Mouse (Mus musculus): ENCODE measurements around the gene 1700016H13Rik. TPM values are rescaled to one million over a fixed set of nuclear protein-coding genes. Genes with fewer than 3 reads are reported as not detected.

Gene 1700016H13Rik
- total RNA-seq, 1 experiment = 0.18 TPM

GRCm38 (mm10) chr5:103690190-103690589, 34.4 kb upstream of the 1700016H13Rik start:
- Histone ChIP-seq H3K4me3 (ENCODE audit: insufficient read depth in 1 of 2, low read depth in 1 of 2, low read length in 2 of 2, poor library complexity in 1 of 2, severe bottlenecking in 1 of 2) (no peak overlapping the region), H3K9me3 (ENCODE audit: control insufficient read depth, insufficient read depth, low read depth, low read length) (no peaks in the 10 kb centered on the region), H3K9ac (ENCODE audit: insufficient read depth, low read depth, low read length, poor library complexity, severe bottlenecking) (no peak overlapping the region), H3K4me1 (ENCODE audit: control insufficient read depth in 2 of 2, insufficient read depth in 2 of 2, low read length in 2 of 2, poor library complexity in 1 of 2) (no peaks in the 10 kb centered on the region), H3K36me3 (ENCODE audit: control insufficient read depth, insufficient read depth, low read length, poor library complexity, severe bottlenecking) (no peaks in the 10 kb centered on the region), H3K27ac (ENCODE audit: insufficient read depth, low read depth, low read length, poor library complexity, severe bottlenecking) (no peak overlapping the region)
- in situ Hi-C loops (cut with MboI; ENCODE audit: low sequenced_read_pairs in 2 of 2, unreplicated experiment in 2 of 2) = no loop called here
- TF ChIP-seq ZC3H11A (IDR thresholded peaks at IDR 0.05; ENCODE audit: borderline replicate concordance, low read depth, low read length) (no peak), MAFK (IDR thresholded peaks at IDR 0.05; ENCODE audit: insufficient read depth, low read depth, low read length) (no peak), ZNF384 (IDR thresholded peaks at IDR 0.05; ENCODE audit: low read depth, low read length) (no peak), HCFC1 (IDR thresholded peaks at IDR 0.05; ENCODE audit: borderline replicate concordance, insufficient read depth, low read length) (no peak), CHD2 (IDR thresholded peaks at IDR 0.05; ENCODE audit: low read depth, low read length) (no peak)
- DNase-seq (ENCODE audit: low read depth, low spot score) = no peak

DNA sequence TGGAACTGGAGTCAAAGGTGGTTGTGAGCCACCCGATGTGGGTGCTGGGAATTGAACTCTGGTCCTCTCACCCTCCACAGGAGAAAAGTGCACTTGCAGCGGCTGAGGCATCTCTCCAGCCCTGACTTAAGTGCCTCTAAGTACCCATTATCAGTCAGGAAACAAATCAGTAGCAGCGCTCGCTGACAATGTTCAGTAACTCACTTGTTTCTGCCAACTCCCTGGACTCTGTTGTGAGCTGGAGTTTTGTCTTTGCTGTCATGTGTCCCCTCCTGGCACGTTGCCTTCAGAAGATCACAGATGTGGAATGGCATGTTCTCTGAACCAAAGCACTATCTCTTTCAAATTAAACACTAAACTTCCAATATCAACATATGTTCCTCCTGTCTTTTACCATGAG, 33.8 kb upstream of the 1700016H13Rik start:
- Histone ChIP-seq H3K4me1 (ENCODE audit: control insufficient read depth in 2 of 2, insufficient read depth in 2 of 2, low read length in 2 of 2, poor library complexity in 1 of 2) (no peaks in the 10 kb centered on the region), H3K36me3 (ENCODE audit: control insufficient read depth, insufficient read depth, low read length, poor library complexity, severe bottlenecking) (no peaks in the 10 kb centered on the region), H3K4me3 (ENCODE audit: insufficient read depth in 1 of 2, low read depth in 1 of 2, low read length in 2 of 2, poor library complexity in 1 of 2, severe bottlenecking in 1 of 2) (no peak overlapping the region), H3K27ac (ENCODE audit: insufficient read depth, low read depth, low read length, poor library complexity, severe bottlenecking) (no peak overlapping the region), H3K9me3 (ENCODE audit: control insufficient read depth, insufficient read depth, low read depth, low read length) (no peaks in the 10 kb centered on the region), H3K9ac (ENCODE audit: insufficient read depth, low read depth, low read length, poor library complexity, severe bottlenecking) (no peak overlapping the region)
- DNase-seq (ENCODE audit: low read depth, low spot score) = no peak
- TF ChIP-seq ZNF384 (IDR thresholded peaks at IDR 0.05; ENCODE audit: low read depth, low read length) (no peak), HCFC1 (IDR thresholded peaks at IDR 0.05; ENCODE audit: borderline replicate concordance, insufficient read depth, low read length) (no peak), CHD2 (IDR thresholded peaks at IDR 0.05; ENCODE audit: low read depth, low read length) (no peak), MAFK (IDR thresholded peaks at IDR 0.05; ENCODE audit: insufficient read depth, low read depth, low read length) (no peak), ZC3H11A (IDR thresholded peaks at IDR 0.05; ENCODE audit: borderline replicate concordance, low read depth, low read length) (no peak)
- in situ Hi-C loops (cut with MboI; ENCODE audit: low sequenced_read_pairs in 2 of 2, unreplicated experiment in 2 of 2) = loop anchor here in 1 of 2 experiments (10.0 kb wide), 1 partner anchor 135 kb away; no protein-coding TSS in a partner anchor

- no peak overlapping the region for H3K27ac ChIP-seq (ENCODE audit: insufficient read depth, low read depth, low read length, poor library complexity, severe bottlenecking)
- no peak overlapping the region for H3K4me3 ChIP-seq (ENCODE audit: insufficient read depth in 1 of 2, low read depth in 1 of 2, low read length in 2 of 2, poor library complexity in 1 of 2, severe bottlenecking in 1 of 2)
- no peak overlapping the region for H3K9ac ChIP-seq (ENCODE audit: insufficient read depth, low read depth, low read length, poor library complexity, severe bottlenecking)
- H3K4me1 ChIP-seq (ENCODE audit: control insufficient read depth in 2 of 2, insufficient read depth in 2 of 2, low read length in 2 of 2, poor library complexity in 1 of 2) = peaks cover 1 to 8% of the 10 kb centered on the region in 2 experiments; a peak in 3 of 4 replicates
- in situ Hi-C loops (cut with MboI; ENCODE audit: low sequenced_read_pairs in 2 of 2, unreplicated experiment in 2 of 2) = loop anchor here in 1 of 2 experiments (10.0 kb wide), 1 partner anchor 143 kb away; no protein-coding TSS in a partner anchor
- H3K36me3 ChIP-seq (ENCODE audit: control insufficient read depth, insufficient read depth, low read length, poor library complexity, severe bottlenecking) = no peaks in the 10 kb centered on the region
- H3K9me3 ChIP-seq (ENCODE audit: control insufficient read depth, insufficient read depth, low read depth, low read length) = no peaks in the 10 kb centered on the region
- DNase-seq (ENCODE audit: low read depth, low spot score) = no peak
- TF ChIP-seq ZNF384 (IDR thresholded peaks at IDR 0.05; ENCODE audit: low read depth, low read length) (no peak), MAFK (IDR thresholded peaks at IDR 0.05; ENCODE audit: insufficient read depth, low read depth, low read length) (no peak), HCFC1 (IDR thresholded peaks at IDR 0.05; ENCODE audit: borderline replicate concordance, insufficient read depth, low read length) (no peak), CHD2 (IDR thresholded peaks at IDR 0.05; ENCODE audit: low read depth, low read length) (no peak), ZC3H11A (IDR thresholded peaks at IDR 0.05; ENCODE audit: borderline replicate concordance, low read depth, low read length) (no peak)
Observed at GRCm38 (mm10) chr5:103681824-103682223, 26.0 kb upstream of the 1700016H13Rik start.

DNA sequence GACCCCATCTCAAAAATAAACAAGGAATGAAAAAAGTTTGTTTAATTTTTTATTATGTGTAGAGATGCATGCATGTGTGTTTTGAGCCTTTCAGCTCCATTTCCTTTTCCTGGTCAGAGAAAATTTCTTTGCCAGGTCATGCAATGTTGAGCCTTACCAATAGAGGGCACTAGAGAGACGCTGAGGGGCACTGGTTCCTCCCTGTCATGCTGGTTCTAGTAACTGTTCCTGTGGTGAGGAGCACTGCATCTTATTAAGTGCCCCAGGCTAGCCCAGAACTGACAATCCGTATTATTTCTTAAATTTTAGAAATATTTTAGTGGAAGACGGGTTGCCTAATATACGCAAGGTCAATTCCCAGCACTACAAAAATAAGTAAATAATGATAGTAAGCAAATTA, 24.6 kb upstream of the 1700016H13Rik start:
- peaks cover 1 to 8% of the 10 kb centered on the region in 2 experiments; a peak in 3 of 4 replicates for H3K4me1 ChIP-seq (ENCODE audit: control insufficient read depth in 2 of 2, insufficient read depth in 2 of 2, low read length in 2 of 2, poor library complexity in 1 of 2)
- in situ Hi-C loops (cut with MboI; ENCODE audit: low sequenced_read_pairs in 2 of 2, unreplicated experiment in 2 of 2) = loop anchor here in 1 of 2 experiments (10.0 kb wide), 1 partner anchor 144 kb away; no protein-coding TSS in a partner anchor
- no peak overlapping the region for H3K9ac ChIP-seq (ENCODE audit: insufficient read depth, low read depth, low read length, poor library complexity, severe bottlenecking)
- no peaks in the 10 kb centered on the region for H3K36me3 ChIP-seq (ENCODE audit: control insufficient read depth, insufficient read depth, low read length, poor library complexity, severe bottlenecking)
- no peak overlapping the region for H3K27ac ChIP-seq (ENCODE audit: insufficient read depth, low read depth, low read length, poor library complexity, severe bottlenecking)
- H3K4me3 ChIP-seq (ENCODE audit: insufficient read depth in 1 of 2, low read depth in 1 of 2, low read length in 2 of 2, poor library complexity in 1 of 2, severe bottlenecking in 1 of 2) = no peak overlapping the region
- DNase-seq (ENCODE audit: low read depth, low spot score) = peak; percentile 75
- TF ChIP-seq ZC3H11A (IDR thresholded peaks at IDR 0.05; ENCODE audit: borderline replicate concordance, low read depth, low read length) (peak; percentile 74), CHD2 (IDR thresholded peaks at IDR 0.05; ENCODE audit: low read depth, low read length) (no peak), MAFK (IDR thresholded peaks at IDR 0.05; ENCODE audit: insufficient read depth, low read depth, low read length) (no peak), HCFC1 (IDR thresholded peaks at IDR 0.05; ENCODE audit: borderline replicate concordance, insufficient read depth, low read length) (no peak), ZNF384 (IDR thresholded peaks at IDR 0.05; ENCODE audit: low read depth, low read length) (no peak)
- H3K9me3 ChIP-seq (ENCODE audit: control insufficient read depth, insufficient read depth, low read depth, low read length) = no peaks in the 10 kb centered on the region
